Mouse (Mus musculus) thymus, adult 2 months (tissue): ENCODE data around the gene Ccdc106.

Experiments
- CTCF ChIP-seq: fragments of 200-500 bp; IDR thresholded peaks from 2 replicates; pipeline ENCODE4 v1.5.1; 2012; ENCODE audit warnings: mild to moderate bottlenecking, control low read depth, low read length, moderate library complexity, borderline replicate concordance; ENCODE audit not compliant: control insufficient read depth, poor library complexity, insufficient read depth; ENCODE audit errors: extremely low read depth
- POLR2A ChIP-seq: fragments of 200-500 bp; IDR thresholded peaks from 2 replicates; pipeline ENCODE4 v1.6.1; 2012; ENCODE audit warnings: mild to moderate bottlenecking, low read length, control low read depth, moderate library complexity; ENCODE audit not compliant: control insufficient read depth, poor library complexity, insufficient read depth; ENCODE audit errors: extremely low read depth

DNA sequence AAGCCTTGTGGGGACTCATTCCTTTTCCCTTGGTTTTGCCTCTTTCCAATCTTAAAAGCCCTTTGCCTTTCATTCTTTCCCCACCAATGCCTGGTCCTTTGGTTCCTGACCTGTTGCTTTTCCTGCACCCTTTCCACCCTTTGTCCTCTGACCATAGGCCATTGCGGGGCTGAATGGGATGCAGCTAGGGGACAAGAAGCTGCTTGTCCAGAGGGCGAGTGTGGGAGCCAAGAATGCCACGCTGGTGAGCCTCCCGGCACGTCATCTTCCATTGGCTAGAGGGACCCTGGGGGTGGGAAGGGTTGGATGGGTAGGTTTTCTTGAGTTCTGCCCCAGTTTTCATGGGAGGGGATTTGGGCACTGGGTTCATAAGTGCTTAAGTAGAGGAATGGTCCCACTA, 54.6 kb downstream of the Ccdc106 start:
- no peak for TF ChIP-seq CTCF
- no peak for TF ChIP-seq POLR2A
